Mouse (Mus musculus) embryonic facial prominence, embryonic 11.5 days (tissue): Measurements from ENCODE around the gene Grn. TPM values are rescaled to one million over a fixed set of nuclear protein-coding genes. Genes with fewer than 3 reads are reported as not detected.

Source experiments
- ATAC-seq: fragments of 200-750 bp; cut with Nextera tagmentation; replicated peaks from 2 replicates; pipeline ENCODE4 v1.8.0; 2017; ENCODE audit warnings: low read depth; ENCODE audit not compliant: insufficient number of reproducible peaks, low FRiP score, low TSS enrichment
- DNase-seq: peaks from one replicate; pipeline ENCODE4 v3.0.0-alpha.2; 2015; ENCODE audit warnings: low spot score
- H3K27ac ChIP-seq: fragments of 300-500 bp; sonication (generic); replicated peaks from 2 replicates; pipeline ENCODE4 v1.5.1; 2014; ENCODE audit warnings: mild to moderate bottlenecking, low read depth, low read length, control low read depth
- H3K27me3 ChIP-seq: fragments of 300-500 bp; sonication (generic); 2 replicates; pipeline ENCODE4 v1.6.1; 2014; ENCODE audit warnings: mild to moderate bottlenecking, low read length, moderate library complexity, mixed read lengths; ENCODE audit not compliant: control insufficient read depth, insufficient read depth
- H3K36me3 ChIP-seq: fragments of 300-500 bp; sonication (generic); replicated peaks from 2 replicates; pipeline ENCODE4 v1.6.1; 2014; ENCODE audit warnings: low read depth, mild to moderate bottlenecking, low read length, moderate library complexity, mixed read lengths; ENCODE audit not compliant: control insufficient read depth, insufficient read depth
- H3K4me1 ChIP-seq: fragments of 300-500 bp; sonication (generic); 2 replicates; pipeline ENCODE4 v1.6.1; 2014; ENCODE audit warnings: low read length, mixed read lengths; ENCODE audit not compliant: control insufficient read depth, insufficient read depth
- H3K4me2 ChIP-seq: fragments of 300-500 bp; sonication (generic); 2 replicates; pipeline ENCODE4 v1.6.1; 2014; ENCODE audit warnings: low read depth, mild to moderate bottlenecking, control low read depth, low read length, moderate library complexity
- H3K4me3 ChIP-seq: fragments of 300-500 bp; sonication (generic); 2 replicates; pipeline ENCODE4 v1.5.1; 2014; ENCODE audit warnings: low read depth, low read length, control low read depth
- H3K9ac ChIP-seq: fragments of 300-500 bp; sonication (generic); replicated peaks from 2 replicates; pipeline ENCODE4 v1.6.1; 2014; ENCODE audit warnings: mild to moderate bottlenecking, control low read depth, low read length
- H3K9me3 ChIP-seq: fragments of 300-500 bp; sonication (generic); replicated peaks from 2 replicates; pipeline ENCODE4 v1.6.1; 2016; ENCODE audit warnings: mild to moderate bottlenecking, low read length, inconsistent platforms, mixed read lengths; ENCODE audit not compliant: control insufficient read depth
- WGBS: fragments of 180-500 bp; shearing (Covaris S2); extraction: QIAGEN DNeasy Blood & Tissue Kit; methylation state at CpG from one replicate; pipeline ENCODE4 v1.1.7; 2014; 5-methylcytosine and 5-hydroxymethylcytosine counted together
- polyA plus RNA-seq: library from polyadenylated mRNA; unstranded; fragments of >200 nt; fragmentation: Nextera tagmentation; extraction: Ambion mirVana; gene quantifications from 2 replicates; pipeline ENCODE4 v1.2.1, GENCODE M21; 2014

The Grn gene
- 38.8 and 52.0 TPM in 2 replicates for polyA plus RNA-seq

GRCm38 (mm10) chr11:102430121-102431017 is at the start of gene Grn:
TSS of gene Grn (plus strand) at chr11:102430315.
- Histone ChIP-seq H3K36me3 (no peaks in the 10 kb centered on the region; the same call in 1 of the 2 replicates), H3K4me1 (no peaks in the 10 kb centered on the region; the same call in 1 of the 2 replicates), H3K4me3 (peak within 1 kb of the TSS; percentile 44), H3K9ac (peak within 1 kb of the TSS; percentile 38), H3K27me3 (no peaks in the 10 kb centered on the region), H3K4me2 (peak within 1 kb of the TSS; percentile 87), H3K9me3 (no peaks in the 10 kb centered on the region), H3K27ac (peak within 1 kb of the TSS; percentile 23)
- under 1% methylated on average over 29 of the region's 29 CpGs for WGBS
- ATAC-seq (peak; percentile 85), DNase-seq (peak; percentile 97)

GRCm38 (mm10) chr11:102381341-102382100 is 48.6 kb upstream of the Grn start:
- Histone ChIP-seq H3K36me3 (no peaks in the 10 kb centered on the region), H3K27me3 (no peaks in the 10 kb centered on the region), H3K9me3 (no peaks in the 10 kb centered on the region), H3K27ac (no peak overlapping the region), H3K4me3 (no peak overlapping the region), H3K9ac (no peak overlapping the region), H3K4me2 (no peak overlapping the region), H3K4me1 (no peaks in the 10 kb centered on the region)
- 47% methylated on average over 4 of the region's 4 CpGs for WGBS
- ATAC-seq, result no peak
- no peak for DNase-seq

DNA sequence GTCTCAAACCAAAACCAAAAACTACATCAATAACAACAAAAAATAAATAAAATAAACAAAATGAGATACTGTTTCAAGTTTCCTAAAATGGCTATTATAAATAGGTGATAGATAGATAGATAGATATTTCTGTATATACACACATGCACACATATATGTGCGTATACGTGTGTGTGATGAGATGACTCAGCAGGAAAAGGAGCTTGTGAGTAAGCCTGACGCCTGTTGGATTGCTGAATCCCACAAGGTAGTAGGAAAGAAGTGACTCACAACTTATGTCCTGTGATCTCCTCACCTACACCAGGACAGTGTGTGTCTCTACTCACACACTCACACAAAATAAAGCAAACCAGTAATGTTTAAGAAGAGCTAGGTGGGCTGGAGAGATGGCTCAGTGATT is 47.3 kb upstream of the Grn start:
- WGBS, result 83% methylated on average over 3 of the region's 3 CpGs

DNA sequence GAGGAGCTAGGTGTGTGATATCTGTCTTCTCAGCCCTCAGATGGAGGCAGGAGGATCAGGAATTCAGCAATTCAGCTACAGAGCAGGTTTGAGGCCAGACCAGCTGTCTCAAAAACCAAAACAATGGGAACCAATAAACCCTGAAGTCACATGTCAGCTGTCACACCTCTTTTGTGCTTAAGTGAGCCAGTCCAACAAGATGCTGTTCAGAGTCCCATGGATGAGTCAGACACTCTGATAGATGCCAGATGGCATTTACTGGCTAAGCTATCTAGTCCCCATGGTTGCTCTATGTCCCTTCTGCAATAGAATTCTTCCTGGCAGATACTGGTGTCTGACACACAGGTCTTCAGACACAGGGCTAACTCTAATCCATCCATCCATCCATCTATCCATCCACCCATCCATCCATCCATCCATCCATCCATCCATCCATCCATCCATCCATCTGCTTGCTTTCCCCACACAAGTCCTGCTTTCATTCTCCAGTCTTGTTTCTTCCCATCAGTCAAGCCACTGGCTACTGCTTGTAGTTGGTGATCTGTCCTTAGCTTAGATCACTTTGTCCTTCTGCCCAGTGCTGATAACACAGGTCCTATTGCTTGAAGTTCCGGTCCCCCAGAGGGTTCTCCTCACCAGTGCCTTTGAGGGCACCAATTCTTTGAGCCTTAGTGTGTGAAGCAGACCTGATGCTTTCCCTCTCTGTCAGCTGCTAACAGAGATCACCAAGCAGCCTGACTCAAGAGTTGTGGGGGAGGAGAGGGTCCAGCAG is 46.6 kb upstream of the Grn start:
- no peak overlapping the region for H3K27ac ChIP-seq
- no peaks in the 10 kb centered on the region for H3K4me1 ChIP-seq
- H3K36me3 ChIP-seq, result no peaks in the 10 kb centered on the region
- no peaks in the 10 kb centered on the region for H3K27me3 ChIP-seq
- ATAC-seq (no peak), DNase-seq (no peak)
- WGBS, result 86% methylated on average over 1 of the region's 1 CpGs
- no peak overlapping the region for H3K9ac ChIP-seq
- no peaks in the 10 kb centered on the region for H3K9me3 ChIP-seq
- H3K4me3 ChIP-seq, result no peak overlapping the region
- no peak overlapping the region for H3K4me2 ChIP-seq

More for the DNA sequence above, 47.3 kb upstream of the Grn start:
- Histone ChIP-seq H3K4me2 (no peak overlapping the region), H3K27ac (no peak overlapping the region), H3K4me3 (no peak overlapping the region), H3K27me3 (no peaks in the 10 kb centered on the region), H3K9ac (no peak overlapping the region), H3K4me1 (no peaks in the 10 kb centered on the region), H3K9me3 (no peaks in the 10 kb centered on the region), H3K36me3 (no peaks in the 10 kb centered on the region)
- DNase-seq (no peak), ATAC-seq (no peak)

- Histone ChIP-seq H3K4me1 (no peaks in the 10 kb centered on the region), H3K4me2 (no peak overlapping the region), H3K36me3 (no peaks in the 10 kb centered on the region), H3K9me3 (no peaks in the 10 kb centered on the region), H3K9ac (no peak overlapping the region), H3K27ac (no peak overlapping the region), H3K27me3 (no peaks in the 10 kb centered on the region), H3K4me3 (no peak overlapping the region)
- 82% methylated on average over 2 of the region's 2 CpGs for WGBS
- DNase-seq (no peak), ATAC-seq (no peak)
Observed at GRCm38 (mm10) chr11:102384418-102384817, 45.7 kb upstream of the Grn start.

GRCm38 (mm10) chr11:102385075-102385474 is 45.0 kb upstream of the Grn start:
- DNase-seq (no peak), ATAC-seq (no peak)
- no peak overlapping the region for H3K4me2 ChIP-seq
- H3K9me3 ChIP-seq, result no peaks in the 10 kb centered on the region
- H3K36me3 ChIP-seq, result no peaks in the 10 kb centered on the region
- no peaks in the 10 kb centered on the region for H3K4me1 ChIP-seq
- no peak overlapping the region for H3K9ac ChIP-seq
- H3K27me3 ChIP-seq, result no peaks in the 10 kb centered on the region
- no peak overlapping the region for H3K27ac ChIP-seq
- 67% methylated on average over 4 of the region's 4 CpGs for WGBS
- H3K4me3 ChIP-seq, result no peak overlapping the region

DNA sequence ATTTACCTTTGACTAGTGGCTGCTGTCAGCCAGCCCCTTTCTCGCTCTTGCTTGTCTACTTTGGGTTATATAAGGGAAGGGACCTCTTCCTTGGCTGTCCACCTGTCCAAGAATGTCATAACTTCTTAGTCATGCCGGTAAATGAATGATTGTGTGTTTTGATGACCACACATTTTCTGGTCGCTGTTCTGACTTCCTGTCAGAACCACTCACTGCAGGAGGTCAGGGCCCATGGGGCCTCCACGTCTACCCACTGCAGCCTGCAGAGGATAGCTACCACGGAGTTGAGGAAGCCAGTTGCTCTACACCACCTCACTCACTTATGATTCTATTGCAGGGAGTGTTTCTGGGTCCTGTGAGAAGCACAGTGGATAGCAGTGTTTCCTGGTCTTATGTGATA is 44.0 kb upstream of the Grn start:
- ATAC-seq (no peak), DNase-seq (no peak)
- WGBS, result 60% methylated on average over 5 of the region's 5 CpGs
- no peaks in the 10 kb centered on the region for H3K9me3 ChIP-seq
- H3K36me3 ChIP-seq, result no peaks in the 10 kb centered on the region
- H3K27me3 ChIP-seq, result no peaks in the 10 kb centered on the region
- H3K4me3 ChIP-seq, result no peak overlapping the region
- no peak overlapping the region for H3K27ac ChIP-seq
- H3K4me1 ChIP-seq, result no peaks in the 10 kb centered on the region
- no peak overlapping the region for H3K4me2 ChIP-seq
- H3K9ac ChIP-seq, result no peak overlapping the region
